Mouse (Mus musculus): ENCODE measurements around the gene B430306N03Rik. TPM values are rescaled to one million over a fixed set of nuclear protein-coding genes. Genes with fewer than 3 reads are reported as not detected.

Gene B430306N03Rik
- total RNA-seq, 2 experiments from 2014 or later, result 0.06 to 0.07 TPM

- DNase-seq, result no peak
- intact Hi-C loops (cut with DNase I; ENCODE audit: low total_unique reads), result no loop called here
These were observed 15.7 kb upstream of the B430306N03Rik start for GRCm38 (mm10) chr17:48300199-48300598.

- intact Hi-C loops (cut with DNase I; ENCODE audit: low total_unique reads), result no loop called here
- DNase-seq, result no peak
These were observed 15.1 kb upstream of the B430306N03Rik start for GRCm38 (mm10) chr17:48300861-48301260.

- intact Hi-C loops (cut with DNase I; ENCODE audit: low total_unique reads), result no loop called here
- DNase-seq, result no peak
These were observed 14.1 kb upstream of the B430306N03Rik start for GRCm38 (mm10) chr17:48301792-48302191.

- intact Hi-C loops (cut with DNase I; ENCODE audit: low total_unique reads), result no loop called here
These were observed 3.8 kb upstream of the B430306N03Rik start for GRCm38 (mm10) chr17:48312124-48312523.

GRCm38 (mm10) chr17:48318686-48319085 lies 2.7 kb downstream of the B430306N03Rik start:
- no peak for DNase-seq
- intact Hi-C loops (cut with DNase I; ENCODE audit: low total_unique reads), result no loop called here

More at GRCm38 (mm10) chr17:48312124-48312523, 3.8 kb upstream of the B430306N03Rik start:
- no peak for DNase-seq

- no peak for DNase-seq
- intact Hi-C loops (cut with DNase I; ENCODE audit: low total_unique reads), result no loop called here
These were observed 5.3 kb downstream of the B430306N03Rik start for GRCm38 (mm10) chr17:48321279-48321678.

- intact Hi-C loops (cut with DNase I; ENCODE audit: low total_unique reads), result no loop called here
- DNase-seq, result no peak
These were observed 7.3 kb downstream of the B430306N03Rik start for GRCm38 (mm10) chr17:48323236-48323635.

GRCm38 (mm10) chr17:48324258-48324657 lies 8.3 kb downstream of the B430306N03Rik start:
- intact Hi-C loops (cut with DNase I; ENCODE audit: low total_unique reads), result no loop called here
- DNase-seq, result no peak

- DNase-seq, result no peak
- intact Hi-C loops (cut with DNase I; ENCODE audit: low total_unique reads), result no loop called here
These were observed 9.2 kb downstream of the B430306N03Rik start for GRCm38 (mm10) chr17:48325093-48325492.

- DNase-seq, result no peak
- intact Hi-C loops (cut with DNase I; ENCODE audit: low total_unique reads), result no loop called here
These were observed 9.7 kb downstream of the B430306N03Rik start for GRCm38 (mm10) chr17:48325638-48326037.

GRCm38 (mm10) chr17:48326656-48327055 lies 10.7 kb downstream of the B430306N03Rik start:
- DNase-seq, result no peak
- intact Hi-C loops (cut with DNase I; ENCODE audit: low total_unique reads), result no loop called here

- intact Hi-C loops (cut with DNase I; ENCODE audit: low total_unique reads), result no loop called here
- DNase-seq, result no peak
These were observed 16.6 kb downstream of the B430306N03Rik start for GRCm38 (mm10) chr17:48332524-48332923.

GRCm38 (mm10) chr17:48334186-48334585 lies 18.2 kb downstream of the B430306N03Rik start:
- intact Hi-C loops (cut with DNase I; ENCODE audit: low total_unique reads), result no loop called here
- DNase-seq, result no peak

- intact Hi-C loops (cut with DNase I; ENCODE audit: low total_unique reads), result no loop called here
- DNase-seq, result peak; percentile 80
These were observed 20.9 kb downstream of the B430306N03Rik start for GRCm38 (mm10) chr17:48336857-48337256.

GRCm38 (mm10) chr17:48340267-48340666 lies 24.3 kb downstream of the B430306N03Rik start:
- intact Hi-C loops (cut with DNase I; ENCODE audit: low total_unique reads), result loop anchor here (2.0 kb wide), 1 partner anchor 65 kb away; no protein-coding TSS in a partner anchor
- DNase-seq, result no peak

GRCm38 (mm10) chr17:48341947-48342346 lies 26.0 kb downstream of the B430306N03Rik start:
- intact Hi-C loops (cut with DNase I; ENCODE audit: low total_unique reads), result loop anchor here (2.0 kb wide), 1 partner anchor 67 kb away; no protein-coding TSS in a partner anchor
- no peak for DNase-seq

- DNase-seq, result no peak
- intact Hi-C loops (cut with DNase I; ENCODE audit: low total_unique reads), result no loop called here
These were observed 27.1 kb downstream of the B430306N03Rik start for GRCm38 (mm10) chr17:48343065-48343464.

- no peak for DNase-seq
- intact Hi-C loops (cut with DNase I; ENCODE audit: low total_unique reads), result no loop called here
These were observed 29.9 kb downstream of the B430306N03Rik start for GRCm38 (mm10) chr17:48345824-48346223.

- intact Hi-C loops (cut with DNase I; ENCODE audit: low total_unique reads), result no loop called here
- DNase-seq, result no peak
These were observed 30.3 kb downstream of the B430306N03Rik start, which contains the start of gene Trem2 for GRCm38 (mm10) chr17:48346231-48346630. Gene Trem2 (plus strand): TSS chr17:48346401.

GRCm38 (mm10) chr17:48346834-48347233 lies 30.9 kb downstream of the B430306N03Rik start:
- intact Hi-C loops (cut with DNase I; ENCODE audit: low total_unique reads), result no loop called here
- no peak for DNase-seq

- intact Hi-C loops (cut with DNase I; ENCODE audit: low total_unique reads), result no loop called here
- DNase-seq, result no peak
These were observed 31.3 kb downstream of the B430306N03Rik start for GRCm38 (mm10) chr17:48347287-48347686.

GRCm38 (mm10) chr17:48350681-48351193 lies 34.8 kb downstream of the B430306N03Rik start:
- intact Hi-C loops (cut with DNase I; ENCODE audit: low total_unique reads), result no loop called here
- no peak for DNase-seq

Data from gastrocnemius, postnatal 14 days (tissue).